Mouse (Mus musculus): ENCODE results near the gene Nnmt. TPM values are rescaled to one million over a fixed set of nuclear protein-coding genes. Genes with fewer than 3 reads are reported as not detected.

The Nnmt gene
- polyA plus RNA-seq, 1 experiment from 2014 or later = 1.2 TPM

DNA sequence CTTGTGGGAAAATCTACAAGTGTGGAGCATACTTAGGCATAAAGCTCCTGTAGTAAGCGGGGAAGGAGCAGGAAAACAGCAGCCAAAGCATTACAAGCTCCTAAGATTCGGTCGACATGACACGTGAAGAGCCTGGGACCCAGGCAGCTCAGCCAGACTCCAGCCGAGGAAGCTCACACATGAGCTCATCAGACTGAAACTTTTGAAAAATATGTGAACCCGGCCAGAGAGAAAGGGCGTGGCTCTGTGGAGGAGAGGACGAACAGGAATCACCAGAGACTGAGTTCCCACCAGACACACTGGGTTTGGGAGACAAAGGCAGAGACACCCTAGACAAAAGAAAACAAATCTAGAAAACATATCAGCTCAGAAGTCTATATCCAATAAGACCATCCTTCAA is 35.9 kb upstream of the Nnmt start:
- no peaks in the 10 kb centered on the region for H3K27me3 ChIP-seq (ENCODE audit: control insufficient read depth, insufficient read depth, low read length)
- H3K9ac ChIP-seq (ENCODE audit: low read depth, low read length) = no peak overlapping the region
- DNase-seq (ENCODE audit: low spot score) (no peak), ATAC-seq (ENCODE audit: low FRiP score) (no peak)
- no peaks in the 10 kb centered on the region for H3K4me1 ChIP-seq (replicated peaks; ENCODE audit: control insufficient read depth, insufficient read depth, low read length)
- no peaks in the 10 kb centered on the region; the same call in 1 of the 2 replicates for H3K9me3 ChIP-seq (ENCODE audit: control insufficient read depth, low read length)
- H3K36me3 ChIP-seq (ENCODE audit: control insufficient read depth, insufficient read depth, low read length) = no peaks in the 10 kb centered on the region
- H3K27ac ChIP-seq (ENCODE audit: low read depth, low read length) = no peak overlapping the region
- H3K4me2 ChIP-seq (replicated peaks; ENCODE audit: low read depth, low read length) = no peak overlapping the region
- WGBS = 85% methylated on average over 8 of the region's 8 CpGs
- no peak overlapping the region for H3K4me3 ChIP-seq (ENCODE audit: low read depth, low read length)

GRCm38 (mm10) chr9:48638176-48638803 is 33.3 kb upstream of the Nnmt start:
- no peaks in the 10 kb centered on the region for H3K9me3 ChIP-seq (ENCODE audit: control insufficient read depth, low read length)
- no peaks in the 10 kb centered on the region for H3K4me1 ChIP-seq (replicated peaks; ENCODE audit: control insufficient read depth, insufficient read depth, low read length)
- ATAC-seq (ENCODE audit: low FRiP score) = no peak
- no peak overlapping the region for H3K4me2 ChIP-seq (replicated peaks; ENCODE audit: low read depth, low read length)
- H3K27me3 ChIP-seq (ENCODE audit: control insufficient read depth, insufficient read depth, low read length) = no peaks in the 10 kb centered on the region
- H3K36me3 ChIP-seq (ENCODE audit: control insufficient read depth, insufficient read depth, low read length) = no peaks in the 10 kb centered on the region
- no peak overlapping the region for H3K4me3 ChIP-seq (ENCODE audit: low read depth, low read length)
- no peak overlapping the region for H3K27ac ChIP-seq (ENCODE audit: low read depth, low read length)
- H3K9ac ChIP-seq (ENCODE audit: low read depth, low read length) = no peak overlapping the region
- DNase-seq (ENCODE audit: low spot score) = no peak
- 69% methylated on average over 15 of the region's 15 CpGs for WGBS

DNA sequence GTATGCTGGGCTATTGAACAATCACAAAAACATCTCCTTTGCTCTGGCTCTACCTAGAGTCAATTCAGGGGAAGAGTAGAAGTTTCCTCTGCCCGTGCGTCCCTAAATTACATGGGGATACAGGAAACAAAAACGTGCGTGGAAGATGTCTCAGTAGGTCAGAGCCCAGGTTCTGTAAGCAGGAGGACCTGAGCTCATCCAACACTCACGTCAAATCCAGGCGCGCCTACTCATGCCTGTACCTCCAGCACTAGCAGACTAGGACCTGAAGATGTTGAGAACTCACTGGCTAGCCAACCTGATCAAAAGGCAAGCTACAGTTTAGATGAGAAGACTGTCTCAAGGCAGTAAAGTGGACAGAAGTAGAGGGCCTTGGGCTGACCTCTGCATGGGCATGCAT is 32.2 kb upstream of the Nnmt start:
- Histone ChIP-seq H3K27me3 (ENCODE audit: control insufficient read depth, insufficient read depth, low read length) (no peaks in the 10 kb centered on the region), H3K4me3 (ENCODE audit: low read depth, low read length) (no peak overlapping the region), H3K9me3 (ENCODE audit: control insufficient read depth, low read length) (no peaks in the 10 kb centered on the region), H3K36me3 (ENCODE audit: control insufficient read depth, insufficient read depth, low read length) (no peaks in the 10 kb centered on the region), H3K27ac (ENCODE audit: low read depth, low read length) (no peak overlapping the region), H3K4me2 (replicated peaks; ENCODE audit: low read depth, low read length) (no peak overlapping the region), H3K9ac (ENCODE audit: low read depth, low read length) (no peak overlapping the region), H3K4me1 (replicated peaks; ENCODE audit: control insufficient read depth, insufficient read depth, low read length) (no peaks in the 10 kb centered on the region)
- WGBS = 96% methylated on average over 7 of the region's 7 CpGs
- ATAC-seq (ENCODE audit: low FRiP score) (no peak), DNase-seq (ENCODE audit: low spot score) (no peak)

- no peak for DNase-seq (ENCODE audit: low spot score)
Measured at GRCm38 (mm10) chr9:48635576-48636350, 30.8 kb upstream of the Nnmt start.

DNA sequence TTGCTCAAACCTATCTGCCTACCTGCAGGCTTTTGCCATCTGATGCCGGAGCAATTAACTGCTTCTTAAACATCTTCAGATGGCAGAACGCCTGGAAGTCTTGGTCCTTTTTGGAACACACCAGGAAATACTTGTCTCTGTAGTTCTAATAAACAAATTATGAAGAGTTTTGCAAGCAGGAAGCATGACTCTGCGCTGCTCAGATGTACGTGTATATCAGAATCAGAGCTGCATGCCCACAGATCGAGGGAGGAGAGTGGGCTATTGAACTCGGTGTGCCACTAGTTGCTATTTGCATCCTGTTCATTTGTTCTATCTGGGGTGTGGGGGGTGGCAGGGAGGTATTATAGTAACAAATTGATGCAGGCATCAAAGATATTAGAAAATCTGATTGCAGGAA is 28.2 kb upstream of the Nnmt start:
- WGBS = 84% methylated on average over 6 of the region's 6 CpGs
- H3K4me3 ChIP-seq (ENCODE audit: low read depth, low read length) = no peak overlapping the region
- no peaks in the 10 kb centered on the region for H3K27me3 ChIP-seq (ENCODE audit: control insufficient read depth, insufficient read depth, low read length)
- no peak overlapping the region for H3K9ac ChIP-seq (ENCODE audit: low read depth, low read length)
- H3K36me3 ChIP-seq (ENCODE audit: control insufficient read depth, insufficient read depth, low read length) = no peaks in the 10 kb centered on the region
- no peaks in the 10 kb centered on the region for H3K9me3 ChIP-seq (ENCODE audit: control insufficient read depth, low read length)
- no peaks in the 10 kb centered on the region for H3K4me1 ChIP-seq (replicated peaks; ENCODE audit: control insufficient read depth, insufficient read depth, low read length)
- DNase-seq (ENCODE audit: low spot score) (no peak), ATAC-seq (ENCODE audit: low FRiP score) (no peak)
- H3K27ac ChIP-seq (ENCODE audit: low read depth, low read length) = no peak overlapping the region
- H3K4me2 ChIP-seq (replicated peaks; ENCODE audit: low read depth, low read length) = no peak overlapping the region

More at GRCm38 (mm10) chr9:48635576-48636350, 30.8 kb upstream of the Nnmt start:
- H3K4me1 ChIP-seq (replicated peaks; ENCODE audit: control insufficient read depth, insufficient read depth, low read length) = no peaks in the 10 kb centered on the region
- H3K27ac ChIP-seq (ENCODE audit: low read depth, low read length) = no peak overlapping the region
- no peaks in the 10 kb centered on the region for H3K36me3 ChIP-seq (ENCODE audit: control insufficient read depth, insufficient read depth, low read length)
- no peaks in the 10 kb centered on the region for H3K9me3 ChIP-seq (ENCODE audit: control insufficient read depth, low read length)
- H3K27me3 ChIP-seq (ENCODE audit: control insufficient read depth, insufficient read depth, low read length) = no peaks in the 10 kb centered on the region
- WGBS = 47% methylated on average over 18 of the region's 18 CpGs
- H3K4me3 ChIP-seq (ENCODE audit: low read depth, low read length) = no peak overlapping the region
- no peak for ATAC-seq (ENCODE audit: low FRiP score)
- H3K4me2 ChIP-seq (replicated peaks; ENCODE audit: low read depth, low read length) = no peak overlapping the region
- H3K9ac ChIP-seq (ENCODE audit: low read depth, low read length) = no peak overlapping the region

GRCm38 (mm10) chr9:48619268-48619667 is 14.3 kb upstream of the Nnmt start:
- Histone ChIP-seq H3K4me3 (ENCODE audit: low read depth, low read length) (no peak overlapping the region), H3K4me1 (replicated peaks; ENCODE audit: control insufficient read depth, insufficient read depth, low read length) (no peaks in the 10 kb centered on the region), H3K9ac (ENCODE audit: low read depth, low read length) (no peak overlapping the region), H3K9me3 (ENCODE audit: control insufficient read depth, low read length) (no peaks in the 10 kb centered on the region), H3K36me3 (ENCODE audit: control insufficient read depth, insufficient read depth, low read length) (no peaks in the 10 kb centered on the region), H3K4me2 (replicated peaks; ENCODE audit: low read depth, low read length) (no peak overlapping the region), H3K27me3 (ENCODE audit: control insufficient read depth, insufficient read depth, low read length) (no peaks in the 10 kb centered on the region), H3K27ac (ENCODE audit: low read depth, low read length) (no peak overlapping the region)
- peak; percentile 31 for DNase-seq (ENCODE audit: low spot score)
- WGBS = 45% methylated on average over 1 of the region's 1 CpGs
- no peak for ATAC-seq (ENCODE audit: low FRiP score)

DNA sequence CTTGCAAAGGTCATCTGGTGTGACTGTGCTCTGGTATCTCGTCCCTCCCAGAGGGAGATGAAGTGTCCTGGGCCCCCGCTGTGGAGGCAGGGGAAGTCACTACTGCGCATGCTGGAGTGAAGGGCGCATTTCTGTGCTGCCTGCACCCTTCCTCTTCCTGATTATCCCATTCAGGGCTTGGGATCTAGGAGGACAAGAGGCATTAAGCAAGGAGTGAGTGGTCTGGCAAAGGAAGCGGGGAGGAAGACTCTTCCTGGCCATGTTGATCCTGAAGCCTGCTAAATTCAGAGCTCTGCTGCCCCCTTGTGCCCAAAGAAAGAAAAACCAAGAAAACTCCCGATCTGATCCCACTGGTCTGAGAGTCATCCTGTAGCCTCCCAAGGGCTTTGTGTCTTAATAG is 13.6 kb upstream of the Nnmt start:
- no peaks in the 10 kb centered on the region for H3K36me3 ChIP-seq (ENCODE audit: control insufficient read depth, insufficient read depth, low read length)
- no peak overlapping the region for H3K4me2 ChIP-seq (replicated peaks; ENCODE audit: low read depth, low read length)
- no peak overlapping the region for H3K9ac ChIP-seq (ENCODE audit: low read depth, low read length)
- WGBS = 33% methylated on average over 6 of the region's 6 CpGs
- no peaks in the 10 kb centered on the region for H3K9me3 ChIP-seq (ENCODE audit: control insufficient read depth, low read length)
- ATAC-seq (ENCODE audit: low FRiP score) (peak; percentile 53; the same call in 1 of the 2 replicates), DNase-seq (ENCODE audit: low spot score) (peak; percentile 94)
- no peak overlapping the region for H3K4me3 ChIP-seq (ENCODE audit: low read depth, low read length)
- H3K27me3 ChIP-seq (ENCODE audit: control insufficient read depth, insufficient read depth, low read length) = no peaks in the 10 kb centered on the region
- no peak overlapping the region for H3K27ac ChIP-seq (ENCODE audit: low read depth, low read length)
- H3K4me1 ChIP-seq (replicated peaks; ENCODE audit: control insufficient read depth, insufficient read depth, low read length) = no peaks in the 10 kb centered on the region

- H3K4me2 ChIP-seq (replicated peaks; ENCODE audit: low read depth, low read length) = no peak overlapping the region
- WGBS = 84% methylated on average over 8 of the region's 8 CpGs
- H3K9me3 ChIP-seq (ENCODE audit: control insufficient read depth, low read length) = no peaks in the 10 kb centered on the region
- H3K36me3 ChIP-seq (ENCODE audit: control insufficient read depth, insufficient read depth, low read length) = no peaks in the 10 kb centered on the region
- H3K9ac ChIP-seq (ENCODE audit: low read depth, low read length) = no peak overlapping the region
- H3K27ac ChIP-seq (ENCODE audit: low read depth, low read length) = no peak overlapping the region
- H3K4me1 ChIP-seq (replicated peaks; ENCODE audit: control insufficient read depth, insufficient read depth, low read length) = no peaks in the 10 kb centered on the region
- ATAC-seq (ENCODE audit: low FRiP score) (no peak), DNase-seq (ENCODE audit: low spot score) (no peak)
- H3K27me3 ChIP-seq (ENCODE audit: control insufficient read depth, insufficient read depth, low read length) = no peaks in the 10 kb centered on the region
- H3K4me3 ChIP-seq (ENCODE audit: low read depth, low read length) = no peak overlapping the region
Measured at GRCm38 (mm10) chr9:48618111-48618510, 13.2 kb upstream of the Nnmt start.

GRCm38 (mm10) chr9:48617511-48618010 is 12.6 kb upstream of the Nnmt start:
- Histone ChIP-seq H3K27ac (ENCODE audit: low read depth, low read length) (no peak overlapping the region), H3K36me3 (ENCODE audit: control insufficient read depth, insufficient read depth, low read length) (no peaks in the 10 kb centered on the region), H3K4me3 (ENCODE audit: low read depth, low read length) (no peak overlapping the region), H3K27me3 (ENCODE audit: control insufficient read depth, insufficient read depth, low read length) (no peaks in the 10 kb centered on the region), H3K4me1 (replicated peaks; ENCODE audit: control insufficient read depth, insufficient read depth, low read length) (no peaks in the 10 kb centered on the region), H3K4me2 (replicated peaks; ENCODE audit: low read depth, low read length) (no peak overlapping the region), H3K9ac (ENCODE audit: low read depth, low read length) (no peak overlapping the region), H3K9me3 (ENCODE audit: control insufficient read depth, low read length) (no peaks in the 10 kb centered on the region)
- no peak for DNase-seq (ENCODE audit: low spot score)
- WGBS = 86% methylated on average over 3 of the region's 3 CpGs
- ATAC-seq (ENCODE audit: low FRiP score) = no peak
